Mouse (Mus musculus) megakaryocyte, adult 5-6 weeks (primary cell): ENCODE data around the gene Olfr1053. TPM values are rescaled to one million over a fixed set of nuclear protein-coding genes. Genes with fewer than 3 reads are reported as not detected.
"Not testable (repeated sequence)": the region's sequence is repeated elsewhere in the genome, so short reads cannot be mapped to it uniquely, and the experiment has no call there.

Experiments
- ATAC-seq: 2 replicates; pipeline ENCODE4 v1.8.0; 2016; ENCODE audit warnings: mild to moderate bottlenecking, inconsistent platforms; ENCODE audit not compliant: poor library complexity, severe bottlenecking
- total RNA-seq, 2 experiments: library from RNA; stranded (forward) in 1 of 2; stranded (reverse) in 1 of 2; fragments of 153-499, 151-499 nt in 1 of 2; fragments of 221-1000, 200-1000 nt in 1 of 2; gene quantifications; 2 replicates each; pipeline versions ENCODE4 v1.2.3 to v1.2.4; 2015 to 2017

Olfr1053 gene
- total RNA-seq (2015) (not detected in 2 replicates), total RNA-seq (2017) (not detected in 2 replicates)

DNA sequence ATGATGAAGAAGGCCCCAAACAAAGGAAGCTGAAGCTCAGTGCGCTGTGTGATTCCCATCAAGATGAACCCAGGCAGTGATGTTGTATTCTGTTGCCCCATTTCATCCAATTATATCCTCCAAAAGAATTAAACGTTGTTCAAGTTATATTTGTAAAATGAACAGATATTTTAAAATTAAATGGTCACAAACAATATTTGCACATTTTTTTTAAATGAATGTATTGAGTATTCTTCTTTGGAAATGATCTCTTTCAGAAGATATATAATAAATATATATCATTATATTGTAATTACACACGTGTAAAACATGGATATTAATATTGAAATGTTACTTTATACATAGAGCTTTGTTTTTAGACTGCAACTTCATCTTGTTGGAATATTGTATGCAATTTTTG lies at the start of gene Olfr1053:
TSS of gene Olfr1053 (minus strand) at position 101 of the 400 bp plus-strand sequence.
- ATAC-seq = no peak

DNA sequence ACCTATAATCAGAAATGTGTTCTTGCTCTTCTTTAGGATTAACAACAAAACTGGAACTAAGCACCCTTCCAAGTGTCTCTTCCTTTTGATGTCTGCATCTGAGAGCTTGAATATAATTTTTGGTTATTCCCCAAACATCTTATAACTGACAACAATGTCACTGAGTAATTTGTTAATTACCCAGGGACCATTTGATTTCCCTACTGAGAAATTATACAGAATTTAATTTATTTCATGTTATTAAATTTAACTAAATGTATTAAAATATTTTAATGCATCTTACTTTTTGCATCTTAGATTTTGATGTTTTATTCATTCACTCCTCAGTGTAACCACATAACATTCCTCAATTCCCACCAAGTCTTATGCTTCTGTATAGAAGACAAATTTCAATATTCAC lies 47.3 kb upstream of the Olfr1053 start, which contains the start of gene Olfr1056:
TSS of gene Olfr1056 (minus strand) at position 101 of the 400 bp plus-strand sequence.
- no peak for ATAC-seq

DNA sequence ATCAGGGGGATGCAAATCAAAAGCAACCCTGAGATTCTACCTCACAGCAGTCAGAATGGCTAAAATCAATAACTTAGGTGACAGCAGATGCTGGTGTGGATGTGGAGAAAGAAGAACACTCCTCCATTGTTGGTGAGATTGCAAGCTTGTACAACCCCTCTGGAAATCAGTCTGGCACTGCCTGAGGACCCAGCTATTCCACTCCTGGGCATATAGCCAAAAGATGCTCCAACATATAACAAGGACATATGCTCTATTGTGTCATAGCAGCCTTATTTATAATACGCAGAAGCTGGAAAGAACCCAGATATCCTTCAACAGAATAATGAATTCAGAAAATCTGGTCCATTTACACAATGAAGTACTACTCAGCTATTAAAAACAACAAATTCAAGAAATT lies 36.7 kb upstream of the Olfr1053 start:
- not testable (repeated sequence) for ATAC-seq

DNA sequence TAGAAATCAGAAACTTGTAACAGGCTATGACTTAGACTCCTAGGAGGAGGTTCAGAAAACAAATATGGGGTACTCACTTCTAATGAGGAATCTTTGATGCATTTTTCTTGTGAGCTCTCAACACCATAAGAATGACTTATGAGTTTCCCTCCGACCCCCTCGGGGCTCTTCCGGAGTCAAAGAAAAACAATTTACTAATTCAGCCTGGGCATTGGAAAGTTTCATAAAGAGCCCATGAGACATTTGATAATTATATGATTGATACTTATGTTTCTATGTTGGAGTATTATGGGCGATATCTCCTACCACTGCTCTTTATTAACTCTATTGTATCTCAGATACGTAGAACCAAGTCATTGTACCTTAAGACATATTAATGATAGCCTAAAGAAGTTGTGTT lies 35.1 kb upstream of the Olfr1053 start, which contains the start of gene Olfr1055:
TSS of gene Olfr1055 (minus strand) at position 101 of the 400 bp plus-strand sequence.
- ATAC-seq = no peak

DNA sequence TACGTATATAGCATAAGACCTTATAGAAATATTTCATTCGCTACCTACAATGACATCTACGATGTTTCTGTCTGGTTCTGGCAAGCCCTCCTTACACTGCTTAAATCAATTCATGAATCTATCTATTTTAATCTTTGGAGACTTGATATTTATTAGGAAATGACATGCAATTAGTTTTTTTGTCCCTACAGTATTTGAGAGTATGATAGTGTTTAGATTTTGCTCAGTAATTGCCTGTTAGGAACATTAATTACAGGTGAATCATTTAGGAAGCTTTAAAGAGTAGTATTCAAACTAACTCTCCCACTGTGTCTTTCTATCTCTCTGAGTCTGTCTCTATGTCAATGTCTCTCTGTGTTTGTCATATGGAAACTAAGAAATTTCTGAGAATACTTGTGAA lies 20.2 kb upstream of the Olfr1053 start, which contains the start of gene Olfr1054:
TSS of gene Olfr1054 (minus strand) at position 101 of the 400 bp plus-strand sequence.
- ATAC-seq = no peak

DNA sequence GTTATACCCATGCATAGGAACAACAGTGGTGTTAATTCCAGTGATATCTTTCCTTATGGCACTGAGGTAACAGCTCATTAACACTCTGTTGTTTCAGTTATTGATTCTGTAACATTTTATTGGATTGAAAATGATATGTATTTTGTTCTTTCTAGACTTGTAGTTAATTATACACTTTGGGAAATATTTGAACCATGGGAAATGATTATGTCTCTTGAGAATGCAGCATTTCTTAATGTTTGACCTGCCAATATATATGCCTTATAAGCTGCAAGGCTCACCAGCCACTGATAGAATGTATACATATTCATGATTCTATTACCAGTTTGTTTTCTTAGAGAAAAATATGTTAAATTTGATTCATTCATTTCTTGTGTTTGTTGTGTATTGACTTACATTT lies 22.9 kb downstream of the Olfr1053 start, which contains the start of gene Olfr1052:
TSS of gene Olfr1052 (plus strand) at position 301 of the 400 bp plus-strand sequence.
- no peak for ATAC-seq

DNA sequence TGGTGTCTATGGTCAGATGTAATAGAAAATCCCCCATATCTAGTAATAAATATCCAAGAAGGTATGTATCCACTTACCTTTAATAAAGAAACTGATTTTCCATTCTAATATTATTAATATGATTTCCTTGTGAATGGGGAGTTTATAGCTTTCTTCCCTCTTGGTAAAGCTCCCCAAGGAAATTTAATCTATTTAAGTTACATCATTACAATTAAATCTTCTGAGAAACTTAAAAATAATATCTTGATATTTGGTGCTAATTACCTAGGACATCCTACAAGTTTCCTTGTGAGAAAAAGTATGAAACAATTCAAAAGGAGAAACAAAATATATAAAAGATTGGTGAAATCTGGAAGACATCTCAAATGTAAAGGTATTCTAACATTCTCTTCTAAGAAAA lies 36.1 kb downstream of the Olfr1053 start, which contains the start of gene Olfr1051:
TSS of gene Olfr1051 (minus strand) at position 101 of the 400 bp plus-strand sequence.
- ATAC-seq = not testable (repeated sequence)

Other genes starting within 250 kb of the Olfr1053 start
- gene Olfr1036, start 241.3 kb downstream of the Olfr1053 start, total RNA-seq (2015) = not detected in 2 replicates
- not detected in 2 replicates for gene Olfr1036, start 241.3 kb downstream of the Olfr1053 start, total RNA-seq (2017)
- not detected in 2 replicates for gene Olfr1037, start 227.9 kb downstream of the Olfr1053 start, total RNA-seq (2015)
- gene Olfr1037, start 227.9 kb downstream of the Olfr1053 start, total RNA-seq (2017) = not detected in 2 replicates
- gene Olfr1039, start 179.4 kb downstream of the Olfr1053 start, total RNA-seq (2015) = not detected in 2 replicates
- gene Olfr1039, start 179.4 kb downstream of the Olfr1053 start, total RNA-seq (2017) = not detected in 2 replicates
- gene Olfr1040, start 168.6 kb downstream of the Olfr1053 start, total RNA-seq (2015) = not detected in 2 replicates
- not detected in 2 replicates for gene Olfr1040, start 168.6 kb downstream of the Olfr1053 start, total RNA-seq (2017)
- not detected in 2 replicates for gene Olfr1042, start 153.4 kb downstream of the Olfr1053 start, total RNA-seq (2015)
- gene Olfr1042, start 153.4 kb downstream of the Olfr1053 start, total RNA-seq (2017) = not detected in 2 replicates
- gene Olfr1043, start 147.8 kb downstream of the Olfr1053 start, total RNA-seq (2015) = not detected in 2 replicates
- gene Olfr1043, start 147.8 kb downstream of the Olfr1053 start, total RNA-seq (2017) = not detected in 2 replicates
- not detected in 2 replicates for gene Olfr1044, start 137.5 kb downstream of the Olfr1053 start, total RNA-seq (2015)
- gene Olfr1044, start 137.5 kb downstream of the Olfr1053 start, total RNA-seq (2017) = not detected in 2 replicates
- not detected in 2 replicates for gene Olfr52, start 129.6 kb downstream of the Olfr1053 start, total RNA-seq (2015)
- not detected in 2 replicates for gene Olfr52, start 129.6 kb downstream of the Olfr1053 start, total RNA-seq (2017)
- not detected in 2 replicates for gene Olfr1045, start 112.3 kb downstream of the Olfr1053 start, total RNA-seq (2015)
- gene Olfr1045, start 112.3 kb downstream of the Olfr1053 start, total RNA-seq (2017) = not detected in 2 replicates
- gene Olfr1046, start 96.0 kb downstream of the Olfr1053 start, total RNA-seq (2015) = not detected in 2 replicates
- not detected in 2 replicates for gene Olfr1046, start 96.0 kb downstream of the Olfr1053 start, total RNA-seq (2017)
- not detected in 2 replicates for gene Olfr1047, start 83.9 kb downstream of the Olfr1053 start, total RNA-seq (2015)
- gene Olfr1047, start 83.9 kb downstream of the Olfr1053 start, total RNA-seq (2017) = not detected in 2 replicates
- gene Olfr1048, start 75.0 kb downstream of the Olfr1053 start, total RNA-seq (2015) = not detected in 2 replicates
- not detected in 2 replicates for gene Olfr1048, start 75.0 kb downstream of the Olfr1053 start, total RNA-seq (2017)
- not detected in 2 replicates for gene Olfr1049, start 57.0 kb downstream of the Olfr1053 start, total RNA-seq (2015)
- 0.37 TPM in 1 of 2 replicates, not detected in the other for gene Olfr1049, start 57.0 kb downstream of the Olfr1053 start, total RNA-seq (2017)
- gene Olfr1051, start 36.2 kb downstream of the Olfr1053 start, total RNA-seq (2015) = not detected in 2 replicates
- not detected in 2 replicates for gene Olfr1051, start 36.2 kb downstream of the Olfr1053 start, total RNA-seq (2017)
- not detected in 2 replicates for gene Olfr1052, start 22.8 kb downstream of the Olfr1053 start, total RNA-seq (2015)
- not detected in 2 replicates for gene Olfr1052, start 22.8 kb downstream of the Olfr1053 start, total RNA-seq (2017)
- gene Olfr1054, start 20.1 kb upstream of the Olfr1053 start, total RNA-seq (2015) = not detected in 2 replicates
- not detected in 2 replicates for gene Olfr1054, start 20.1 kb upstream of the Olfr1053 start, total RNA-seq (2017)
- not detected in 2 replicates for gene Olfr1055, start 35.0 kb upstream of the Olfr1053 start, total RNA-seq (2015)
- gene Olfr1055, start 35.0 kb upstream of the Olfr1053 start, total RNA-seq (2017) = not detected in 2 replicates
- not detected in 2 replicates for gene Olfr1056, start 47.2 kb upstream of the Olfr1053 start, total RNA-seq (2015)
- gene Olfr1056, start 47.2 kb upstream of the Olfr1053 start, total RNA-seq (2017) = not detected in 2 replicates
- not detected in 2 replicates for gene Olfr1057, start 63.1 kb upstream of the Olfr1053 start, total RNA-seq (2015)
- gene Olfr1057, start 63.1 kb upstream of the Olfr1053 start, total RNA-seq (2017) = not detected in 2 replicates
- not detected in 2 replicates for gene Olfr1058, start 73.3 kb upstream of the Olfr1053 start, total RNA-seq (2015)
- gene Olfr1058, start 73.3 kb upstream of the Olfr1053 start, total RNA-seq (2017) = not detected in 2 replicates
- gene Olfr1061, start 98.8 kb upstream of the Olfr1053 start, total RNA-seq (2015) = not detected in 2 replicates
- not detected in 2 replicates for gene Olfr1061, start 98.8 kb upstream of the Olfr1053 start, total RNA-seq (2017)
- gene Olfr1062, start 111.5 kb upstream of the Olfr1053 start, total RNA-seq (2015) = not detected in 2 replicates
- gene Olfr1062, start 111.5 kb upstream of the Olfr1053 start, total RNA-seq (2017) = not detected in 2 replicates
- not detected in 2 replicates for gene Olfr1065, start 135.3 kb upstream of the Olfr1053 start, total RNA-seq (2015)
- not detected in 2 replicates for gene Olfr1065, start 135.3 kb upstream of the Olfr1053 start, total RNA-seq (2017)
- not detected in 2 replicates for gene Olfr1066, start 141.0 kb upstream of the Olfr1053 start, total RNA-seq (2015)
- not detected in 2 replicates for gene Olfr1066, start 141.0 kb upstream of the Olfr1053 start, total RNA-seq (2017)
- gene Olfr228, start 172.1 kb upstream of the Olfr1053 start, total RNA-seq (2015) = not detected in 2 replicates
- gene Olfr228, start 172.1 kb upstream of the Olfr1053 start, total RNA-seq (2017) = not detected in 2 replicates
- not detected in 2 replicates for gene Olfr1076, start 193.2 kb upstream of the Olfr1053 start, total RNA-seq (2015)
- not detected in 2 replicates for gene Olfr1076, start 193.2 kb upstream of the Olfr1053 start, total RNA-seq (2017)
- gene Olfr1079, start 227.2 kb upstream of the Olfr1053 start, total RNA-seq (2015) = not detected in 2 replicates
- not detected in 2 replicates for gene Olfr1079, start 227.2 kb upstream of the Olfr1053 start, total RNA-seq (2017)
- not detected in 2 replicates for gene Olfr1080, start 243.0 kb upstream of the Olfr1053 start, total RNA-seq (2015)
- gene Olfr1080, start 243.0 kb upstream of the Olfr1053 start, total RNA-seq (2017) = not detected in 2 replicates